Mouse (Mus musculus): Measurements from ENCODE around the gene Gm26602. TPM values are rescaled to one million over a fixed set of nuclear protein-coding genes. Genes with fewer than 3 reads are reported as not detected.

The Gm26602 gene
- total RNA-seq, 2 experiments from 2014 or later, result not detected

GRCm38 (mm10) chr10:79928030-79928694, 17.5 kb downstream of the Gm26602 start:
- intact Hi-C loops (cut with DNase I), result no loop called here

GRCm38 (mm10) chr10:79928907-79929701, 18.4 kb downstream of the Gm26602 start:
- intact Hi-C loops (cut with DNase I), result no loop called here
- DNase-seq (ENCODE audit: extremely low spot score in 1 of 2, low spot score in 2 of 2), result peak in 1 of 2 experiments; percentile 50

More at GRCm38 (mm10) chr10:79928030-79928694, 17.5 kb downstream of the Gm26602 start:
- DNase-seq (ENCODE audit: extremely low spot score in 1 of 2, low spot score in 2 of 2), result peak in 1 of 2 experiments; percentile 61

DNA sequence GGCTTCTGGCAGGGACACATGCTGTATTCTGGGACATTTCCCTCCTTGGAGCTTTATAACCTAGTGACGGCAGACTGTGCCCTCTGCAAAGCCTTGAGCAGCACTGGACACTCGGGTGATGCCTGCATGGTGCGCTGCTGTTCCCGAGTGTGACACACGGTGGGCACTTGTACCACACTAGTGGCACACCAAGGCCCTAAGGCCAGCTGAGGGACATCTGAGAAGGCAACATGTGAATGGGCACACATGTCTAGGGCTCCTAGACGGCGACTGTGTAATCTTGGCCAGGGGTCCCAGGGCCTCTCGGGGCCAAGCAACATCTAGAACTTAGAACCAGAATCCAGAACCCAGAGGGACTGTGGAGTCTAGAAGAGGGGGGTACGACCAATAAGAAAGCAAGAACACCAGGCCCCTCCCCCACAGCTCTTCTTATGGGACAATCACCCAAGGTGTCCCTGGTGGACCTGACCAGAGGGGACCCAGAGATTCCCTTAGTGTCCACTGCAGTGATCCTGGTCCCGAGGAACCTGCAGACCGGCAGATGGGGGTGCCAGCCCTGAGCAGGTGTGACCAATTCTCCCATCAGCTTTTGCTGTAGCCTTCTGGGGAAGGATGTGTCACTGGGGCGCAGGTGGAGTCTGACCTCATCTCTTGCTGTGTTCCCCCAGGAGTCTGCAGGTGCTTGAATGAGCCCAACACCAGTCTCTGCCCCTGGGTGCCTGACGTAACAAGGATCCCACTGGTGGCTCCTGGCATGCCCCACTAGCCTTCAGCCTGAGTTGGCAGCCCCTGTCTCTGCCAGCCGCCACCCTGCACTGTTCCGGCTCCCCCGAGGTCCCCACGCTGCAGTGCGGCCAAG, 19.5 kb downstream of the Gm26602 start:
- no peak for DNase-seq (ENCODE audit: extremely low spot score in 1 of 2, low spot score in 2 of 2)
- intact Hi-C loops (cut with DNase I), result no loop called here

DNA sequence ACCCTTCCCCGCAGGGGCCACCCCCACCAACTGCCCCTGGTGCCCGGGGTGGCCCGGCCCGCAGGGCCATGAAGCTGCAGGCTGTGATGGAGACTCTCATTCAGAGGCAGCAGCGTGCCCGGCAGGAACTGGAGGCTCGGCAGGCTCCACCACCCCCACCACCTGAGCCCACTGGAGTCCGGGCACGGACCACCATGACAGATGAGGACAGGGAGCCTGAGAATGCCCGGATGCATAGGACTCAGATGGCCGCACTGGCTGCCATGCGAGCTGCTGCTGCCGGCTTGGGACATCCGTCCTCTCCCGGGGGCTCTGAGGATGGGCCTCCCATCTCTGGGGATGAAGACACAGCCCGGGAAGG, 20.1 kb downstream of the Gm26602 start:
- intact Hi-C loops (cut with DNase I), result no loop called here

GRCm38 (mm10) chr10:79931797-79932196, 21.1 kb downstream of the Gm26602 start:
- intact Hi-C loops (cut with DNase I), result no loop called here
- no peak for DNase-seq (ENCODE audit: extremely low spot score in 1 of 2, low spot score in 2 of 2)

More for the DNA sequence above, 20.1 kb downstream of the Gm26602 start:
- no peak for DNase-seq (ENCODE audit: extremely low spot score in 1 of 2, low spot score in 2 of 2)

DNA sequence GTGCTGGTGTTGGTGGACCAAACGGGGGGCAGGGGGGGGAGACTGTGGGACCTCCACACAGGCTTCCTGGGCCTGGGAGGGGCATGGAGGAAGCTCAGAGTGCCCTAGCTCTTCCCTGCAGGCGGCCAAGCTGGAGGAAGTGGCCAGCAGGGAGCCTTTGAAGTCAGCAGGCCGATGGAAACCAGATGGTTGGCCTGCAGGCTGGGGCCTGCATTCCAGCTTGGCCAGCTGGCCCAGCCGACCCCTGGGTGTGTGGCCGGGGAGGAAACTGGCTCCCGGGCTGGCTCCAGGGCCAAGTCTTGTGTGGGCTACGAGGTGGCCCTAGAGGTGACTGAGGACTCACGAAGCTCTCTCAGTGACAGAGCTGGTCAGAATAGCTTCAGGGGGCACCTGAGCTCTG, 22.1 kb downstream of the Gm26602 start:
- intact Hi-C loops (cut with DNase I), result no loop called here
- peak; percentile 58 to 93 for DNase-seq (ENCODE audit: extremely low spot score in 1 of 2, low spot score in 2 of 2)

DNA sequence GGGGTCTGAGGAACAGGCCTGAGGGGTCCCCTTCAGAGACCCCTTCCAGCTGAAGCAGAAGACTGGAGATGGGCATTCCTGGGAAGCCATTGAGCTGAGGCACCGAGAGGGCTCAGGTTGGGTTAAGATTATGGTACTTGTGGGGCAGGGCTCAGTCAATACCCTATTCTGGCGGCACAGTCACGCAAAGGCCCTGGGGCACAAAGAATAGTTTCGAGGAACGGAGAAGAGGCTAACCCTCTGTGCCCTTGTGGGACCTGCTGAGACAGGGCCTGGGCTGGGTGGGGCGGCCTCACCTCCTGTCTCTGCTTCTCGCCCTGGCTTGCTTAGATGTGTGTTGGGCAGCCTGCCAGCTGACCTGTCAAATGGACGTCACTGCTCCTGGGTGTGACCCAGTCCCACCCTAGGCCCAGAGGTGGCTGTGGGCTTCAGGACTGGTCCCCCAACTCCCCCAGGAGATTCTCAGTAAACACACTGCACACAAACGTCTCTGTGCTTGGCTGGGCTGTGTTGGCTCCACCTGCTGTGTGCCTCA, 22.6 kb downstream of the Gm26602 start:
- intact Hi-C loops (cut with DNase I), result no loop called here
- DNase-seq (ENCODE audit: extremely low spot score in 1 of 2, low spot score in 2 of 2), result peak in 1 of 2 experiments; percentile 64

DNA sequence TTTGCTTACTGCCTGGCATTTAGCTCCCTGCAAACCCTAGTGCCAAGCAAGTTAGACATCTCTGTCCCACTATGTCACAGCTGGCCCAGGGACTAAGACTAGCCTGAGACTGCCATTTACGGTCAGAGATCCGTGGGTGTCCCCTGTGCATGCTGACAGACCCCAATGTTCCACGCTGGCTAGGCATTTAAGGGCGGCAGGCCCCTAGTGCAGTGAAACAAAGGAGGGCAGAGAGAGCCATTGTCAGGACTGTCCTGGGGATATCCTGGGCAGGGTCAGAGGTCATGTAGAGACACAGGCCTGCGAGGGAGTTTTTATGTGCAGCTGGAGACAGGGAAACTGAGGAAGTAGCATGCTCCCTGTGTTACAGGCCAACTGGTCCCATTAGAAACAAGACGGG, 23.2 kb downstream of the Gm26602 start:
- DNase-seq (ENCODE audit: extremely low spot score in 1 of 2, low spot score in 2 of 2), result no peak
- intact Hi-C loops (cut with DNase I), result loop anchor here (2.0 kb wide), 1 partner anchor 17 kb away; no protein-coding TSS in a partner anchor

DNA sequence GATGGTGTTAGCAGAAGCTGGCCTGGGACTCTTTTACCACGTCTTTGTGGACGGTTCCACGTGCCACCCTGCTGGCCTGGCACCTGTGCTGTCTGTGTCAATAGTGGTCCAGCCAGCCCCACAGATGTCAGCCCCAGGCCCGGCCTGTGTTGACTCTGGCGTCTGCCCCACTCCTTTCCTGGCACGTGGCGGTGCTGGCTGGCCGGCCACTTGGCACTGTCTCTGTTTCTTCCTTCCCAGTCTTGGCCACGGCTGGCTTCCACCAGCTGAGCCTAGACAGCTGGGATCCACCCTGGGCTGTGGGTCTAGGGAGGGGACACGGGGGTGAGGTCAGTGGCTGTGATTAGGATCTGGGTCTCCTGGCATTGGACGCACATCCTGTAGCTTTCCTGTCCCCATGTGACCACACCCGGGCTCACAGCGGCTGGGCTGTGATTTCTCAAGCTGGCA, 23.6 kb downstream of the Gm26602 start:
- peak; percentile 76 to 94 for DNase-seq (ENCODE audit: extremely low spot score in 1 of 2, low spot score in 2 of 2)
- intact Hi-C loops (cut with DNase I), result loop anchor here (2.0 kb wide), 1 partner anchor 17 kb away; no protein-coding TSS in a partner anchor

- intact Hi-C loops (cut with DNase I), result loop anchor here (2.0 kb wide), 1 partner anchor 16 kb away; no protein-coding TSS in a partner anchor
- DNase-seq (ENCODE audit: extremely low spot score in 1 of 2, low spot score in 2 of 2), result no peak
Measured at GRCm38 (mm10) chr10:79934794-79935569, 24.3 kb downstream of the Gm26602 start.

GRCm38 (mm10) chr10:79936284-79936910, 25.7 kb downstream of the Gm26602 start:
- DNase-seq (ENCODE audit: extremely low spot score in 1 of 2, low spot score in 2 of 2), result no peak
- intact Hi-C loops (cut with DNase I), result no loop called here

DNA sequence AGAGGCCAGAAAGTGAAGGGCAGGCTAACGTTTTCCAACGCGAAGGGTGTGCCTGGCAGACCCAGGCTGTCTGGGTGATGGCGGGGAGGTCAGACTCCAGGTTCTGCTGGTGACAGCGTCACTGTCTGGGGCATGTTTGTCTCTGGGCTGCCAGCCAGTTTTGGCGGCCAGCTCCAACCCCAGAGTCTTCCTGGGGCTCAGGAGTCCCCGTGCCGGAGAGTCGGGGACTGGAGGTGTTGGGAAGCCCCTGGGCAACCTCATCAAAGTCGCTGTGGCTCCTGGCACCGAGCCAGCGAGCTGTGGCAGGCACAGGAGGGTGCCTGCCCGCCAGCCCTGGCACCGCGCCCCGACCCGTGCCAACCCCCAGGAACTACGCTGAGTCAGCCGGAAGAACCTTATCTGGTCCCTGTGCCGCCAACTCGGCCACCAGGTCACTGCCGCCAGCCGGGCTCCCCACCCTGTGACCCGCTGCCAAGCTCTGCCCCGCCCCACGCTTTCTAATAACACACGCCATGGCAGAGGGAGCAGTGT, 26.3 kb downstream of the Gm26602 start:
- intact Hi-C loops (cut with DNase I), result no loop called here
- peak in 1 of 2 experiments; percentile 78 for DNase-seq (ENCODE audit: extremely low spot score in 1 of 2, low spot score in 2 of 2)

GRCm38 (mm10) chr10:79937775-79938526, 27.3 kb downstream of the Gm26602 start:
- intact Hi-C loops (cut with DNase I), result no loop called here
- no peak for DNase-seq (ENCODE audit: extremely low spot score in 1 of 2, low spot score in 2 of 2)

GRCm38 (mm10) chr10:79940749-79941148, 30.1 kb downstream of the Gm26602 start:
- intact Hi-C loops (cut with DNase I), result no loop called here
- peak in 1 of 2 experiments; percentile 68 for DNase-seq (ENCODE audit: extremely low spot score in 1 of 2, low spot score in 2 of 2)

- intact Hi-C loops (cut with DNase I), result no loop called here
- no peak for DNase-seq (ENCODE audit: extremely low spot score in 1 of 2, low spot score in 2 of 2)
Measured at GRCm38 (mm10) chr10:79942988-79943387, 32.3 kb downstream of the Gm26602 start.

GRCm38 (mm10) chr10:79943471-79943901, 32.8 kb downstream of the Gm26602 start:
- no peak for DNase-seq (ENCODE audit: extremely low spot score in 1 of 2, low spot score in 2 of 2)
- intact Hi-C loops (cut with DNase I), result no loop called here

Measured in left cerebral cortex, postnatal 10 days (tissue).